Mouse (Mus musculus): ENCODE results near the gene Dgkz. TPM values are rescaled to one million over a fixed set of nuclear protein-coding genes. Genes with fewer than 3 reads are reported as not detected.

The Dgkz gene
- polyA plus RNA-seq, 1 experiment from 2014 or later = 32.1 TPM

GRCm38 (mm10) chr2:91964610-91965204 lies 11.0 kb downstream of the Dgkz start:
- Histone ChIP-seq H3K4me2 (ENCODE audit: low read length) (peak overlapping the region; percentile 92), H3K4me3 (replicated peaks; ENCODE audit: low read depth, low read length) (peak overlapping the region; percentile 23), H3K9me3 (replicated peaks; ENCODE audit: low read length) (no peaks in the 10 kb centered on the region), H3K9ac (ENCODE audit: low read depth, low read length) (no peak overlapping the region), H3K4me1 (replicated peaks; ENCODE audit: insufficient read depth, low read length) (peaks cover 13% of the 10 kb centered on the region), H3K27ac (peak overlapping the region; percentile 65; the same call in 1 of the 2 replicates), H3K27me3 (ENCODE audit: insufficient read depth, low read length) (no peaks in the 10 kb centered on the region), H3K36me3 (ENCODE audit: insufficient read depth, low read length) (no peaks in the 10 kb centered on the region)
- WGBS = 66% methylated on average over 3 of the region's 3 CpGs
- DNase-seq (ENCODE audit: low spot score) (no peak), ATAC-seq (replicated peaks; ENCODE audit: low FRiP score, low read depth) (no peak)
- no peak for TF ChIP-seq CTCF (IDR thresholded peaks at IDR 0.05; ENCODE audit: low read depth)

- Histone ChIP-seq H3K4me3 (replicated peaks; ENCODE audit: low read depth, low read length) (peak overlapping the region; percentile 86), H3K4me2 (ENCODE audit: low read length) (peak overlapping the region; percentile 92), H3K36me3 (ENCODE audit: insufficient read depth, low read length) (no peaks in the 10 kb centered on the region), H3K27me3 (ENCODE audit: insufficient read depth, low read length) (no peaks in the 10 kb centered on the region), H3K9me3 (replicated peaks; ENCODE audit: low read length) (no peaks in the 10 kb centered on the region), H3K27ac (peak overlapping the region; percentile 78), H3K9ac (ENCODE audit: low read depth, low read length) (peak overlapping the region; percentile 92), H3K4me1 (replicated peaks; ENCODE audit: insufficient read depth, low read length) (peaks cover 16% of the 10 kb centered on the region)
- WGBS = 1% methylated on average over 39 of the region's 57 CpGs
- DNase-seq (ENCODE audit: low spot score) (peak; percentile 96), ATAC-seq (replicated peaks; ENCODE audit: low FRiP score, low read depth) (peak; percentile 93)
- peak; percentile 83 for TF ChIP-seq CTCF (IDR thresholded peaks at IDR 0.05; ENCODE audit: low read depth)
These were observed 12.2 kb downstream of the Dgkz start for GRCm38 (mm10) chr2:91963443-91963932.

GRCm38 (mm10) chr2:91962864-91963401 lies 12.7 kb downstream of the Dgkz start:
- WGBS = under 1% methylated on average over 30 of the region's 39 CpGs
- Histone ChIP-seq H3K9me3 (replicated peaks; ENCODE audit: low read length) (no peaks in the 10 kb centered on the region), H3K9ac (ENCODE audit: low read depth, low read length) (peak overlapping the region; percentile 92), H3K4me3 (replicated peaks; ENCODE audit: low read depth, low read length) (peak overlapping the region; percentile 86), H3K36me3 (ENCODE audit: insufficient read depth, low read length) (no peaks in the 10 kb centered on the region), H3K4me2 (ENCODE audit: low read length) (peak overlapping the region; percentile 92), H3K4me1 (replicated peaks; ENCODE audit: insufficient read depth, low read length) (peaks cover 16% of the 10 kb centered on the region), H3K27me3 (ENCODE audit: insufficient read depth, low read length) (no peaks in the 10 kb centered on the region), H3K27ac (peak overlapping the region; percentile 78)
- ATAC-seq (replicated peaks; ENCODE audit: low FRiP score, low read depth) (peak; percentile 23; the same call in 1 of the 2 replicates), DNase-seq (ENCODE audit: low spot score) (no peak)
- TF ChIP-seq CTCF (IDR thresholded peaks at IDR 0.05; ENCODE audit: low read depth) = no peak

- H3K27ac ChIP-seq = peak overlapping the region; percentile 78
- ATAC-seq (replicated peaks; ENCODE audit: low FRiP score, low read depth) (peak; percentile 4; the same call in 1 of the 2 replicates), DNase-seq (ENCODE audit: low spot score) (no peak)
- H3K4me2 ChIP-seq (ENCODE audit: low read length) = peak overlapping the region; percentile 92
- H3K9me3 ChIP-seq (replicated peaks; ENCODE audit: low read length) = no peaks in the 10 kb centered on the region
- H3K27me3 ChIP-seq (ENCODE audit: insufficient read depth, low read length) = no peaks in the 10 kb centered on the region
- peaks cover 16% of the 10 kb centered on the region for H3K4me1 ChIP-seq (replicated peaks; ENCODE audit: insufficient read depth, low read length)
- peak overlapping the region; percentile 86 for H3K4me3 ChIP-seq (replicated peaks; ENCODE audit: low read depth, low read length)
- WGBS = 46% methylated on average over 4 of the region's 4 CpGs
- no peaks in the 10 kb centered on the region for H3K36me3 ChIP-seq (ENCODE audit: insufficient read depth, low read length)
- no peak for TF ChIP-seq CTCF (IDR thresholded peaks at IDR 0.05; ENCODE audit: low read depth)
- H3K9ac ChIP-seq (ENCODE audit: low read depth, low read length) = peak overlapping the region; percentile 92
These were observed 13.5 kb downstream of the Dgkz start for GRCm38 (mm10) chr2:91961901-91962761.

- Histone ChIP-seq H3K9me3 (replicated peaks; ENCODE audit: low read length) (no peaks in the 10 kb centered on the region), H3K4me3 (replicated peaks; ENCODE audit: low read depth, low read length) (no peak overlapping the region), H3K27ac (no peak overlapping the region), H3K4me2 (ENCODE audit: low read length) (no peak overlapping the region), H3K36me3 (ENCODE audit: insufficient read depth, low read length) (no peaks in the 10 kb centered on the region), H3K4me1 (replicated peaks; ENCODE audit: insufficient read depth, low read length) (peaks cover 16% of the 10 kb centered on the region), H3K9ac (ENCODE audit: low read depth, low read length) (no peak overlapping the region), H3K27me3 (ENCODE audit: insufficient read depth, low read length) (no peaks in the 10 kb centered on the region)
- WGBS = 91% methylated on average over 5 of the region's 5 CpGs
- ATAC-seq (replicated peaks; ENCODE audit: low FRiP score, low read depth) = no peak
- TF ChIP-seq CTCF (IDR thresholded peaks at IDR 0.05; ENCODE audit: low read depth) = no peak
- DNase-seq (ENCODE audit: low spot score) = no peak
These were observed 15.2 kb downstream of the Dgkz start for GRCm38 (mm10) chr2:91960459-91960858.

Measured in kidney, postnatal 0 days (tissue).